Mouse (Mus musculus) frontal cortex, adult (tissue): ENCODE measurements at regions not wholly inside any gene's neighbourhood (a gene's known extent, or its start where the extent isn't known, plus 50 kb on each side); places are given as distances from the start of the nearest gene placed in this dataset.

Experiments
- ATAC-seq: cut with Nextera tagmentation; 2 replicates; pipeline ENCODE4 v1.9.2; 2017; ENCODE audit warnings: mild to moderate bottlenecking, moderate library complexity, mixed read lengths; ENCODE audit not compliant: low TSS enrichment

GRCm38 (mm10) chr17:88303991-88304390 lies 136.5 kb upstream of the Foxn2 start:
- peak; percentile 91 for ATAC-seq

DNA sequence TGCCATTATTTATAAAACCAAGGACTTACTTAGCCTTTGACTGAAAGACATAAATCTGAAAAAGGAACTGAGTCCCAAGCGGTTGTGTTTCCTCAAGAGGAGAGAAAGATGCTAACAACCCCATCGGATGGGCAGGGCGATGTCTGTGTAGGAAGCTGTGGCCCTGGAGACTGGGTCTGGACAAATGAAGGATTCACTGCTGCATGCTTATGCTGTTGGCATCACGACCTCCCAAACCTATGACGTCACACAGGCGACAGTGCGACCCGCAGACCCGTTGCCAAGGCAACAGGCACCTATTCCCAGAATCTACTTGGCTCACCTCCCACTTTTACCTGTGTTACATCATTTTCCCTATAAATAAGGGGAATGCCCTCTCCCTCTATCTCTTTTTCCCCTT lies 135.3 kb upstream of the Foxn2 start:
- ATAC-seq, result no peak

DNA sequence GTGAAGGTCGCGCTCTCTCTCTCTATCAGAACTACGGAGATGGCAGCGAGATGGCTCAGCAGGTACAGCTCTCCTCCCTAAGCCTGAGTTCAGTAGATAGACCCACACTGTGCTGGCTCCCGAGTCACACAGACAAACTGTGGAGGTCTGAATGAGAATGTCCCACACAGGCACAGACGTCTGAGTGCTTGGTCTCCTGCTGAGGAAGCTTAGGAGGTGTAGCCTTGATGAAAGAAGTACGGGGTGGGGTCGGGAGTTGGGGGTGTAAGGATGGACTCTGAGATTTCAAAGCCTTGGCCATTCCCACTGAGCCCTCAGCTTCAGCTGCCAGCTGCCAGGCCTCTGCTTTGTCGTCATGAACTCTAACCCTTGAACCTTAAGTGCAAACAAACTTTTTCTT lies 134.2 kb upstream of the Foxn2 start:
- ATAC-seq, result no peak

DNA sequence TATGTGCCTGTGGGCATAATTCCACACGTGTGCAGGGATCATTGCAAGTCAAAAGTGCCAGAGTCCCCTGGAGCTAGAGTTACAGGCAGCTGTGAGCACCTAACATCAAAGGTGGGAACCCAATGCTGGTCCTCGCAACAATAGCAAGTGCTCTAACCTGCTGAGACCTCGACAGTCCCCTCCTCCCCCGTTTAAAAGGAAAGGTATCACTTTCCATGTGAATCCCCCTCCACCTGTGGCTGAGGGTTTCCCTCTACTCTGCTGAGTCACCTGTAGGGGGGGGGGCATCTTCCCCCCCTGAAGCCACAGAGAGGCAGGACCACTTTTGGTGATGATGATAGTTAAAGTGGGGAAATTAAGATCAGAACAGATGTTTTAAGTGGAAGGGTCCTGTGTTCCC lies 133.4 kb upstream of the Foxn2 start:
- no peak for ATAC-seq

DNA sequence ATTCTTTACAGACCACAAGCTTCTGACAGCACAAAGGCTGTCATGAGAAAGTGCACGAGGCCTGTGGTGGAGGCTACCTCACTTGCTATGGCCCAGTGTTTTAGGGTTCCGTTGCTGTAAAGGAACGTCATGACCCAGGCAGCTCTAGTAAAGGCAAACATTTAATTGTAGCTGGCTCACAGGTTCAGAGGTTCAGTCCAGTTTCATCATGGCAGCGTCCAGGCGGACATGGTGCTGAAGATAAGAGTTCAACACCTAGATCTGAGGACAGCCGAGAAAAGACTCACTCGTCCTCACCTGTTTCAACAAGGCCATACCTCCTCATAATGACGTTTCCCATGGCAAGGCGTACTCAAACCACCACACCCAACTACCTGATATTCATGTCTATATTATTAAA lies 132.7 kb upstream of the Foxn2 start:
- no peak for ATAC-seq

- no peak for ATAC-seq
These were observed 127.6 kb upstream of the Foxn2 start for GRCm38 (mm10) chr17:88312876-88313275.

GRCm38 (mm10) chr17:88316213-88316967 lies 124.1 kb upstream of the Foxn2 start:
- 0 out of 2 replicates have a peak, but pooled peaks have one; percentile 34 for ATAC-seq

DNA sequence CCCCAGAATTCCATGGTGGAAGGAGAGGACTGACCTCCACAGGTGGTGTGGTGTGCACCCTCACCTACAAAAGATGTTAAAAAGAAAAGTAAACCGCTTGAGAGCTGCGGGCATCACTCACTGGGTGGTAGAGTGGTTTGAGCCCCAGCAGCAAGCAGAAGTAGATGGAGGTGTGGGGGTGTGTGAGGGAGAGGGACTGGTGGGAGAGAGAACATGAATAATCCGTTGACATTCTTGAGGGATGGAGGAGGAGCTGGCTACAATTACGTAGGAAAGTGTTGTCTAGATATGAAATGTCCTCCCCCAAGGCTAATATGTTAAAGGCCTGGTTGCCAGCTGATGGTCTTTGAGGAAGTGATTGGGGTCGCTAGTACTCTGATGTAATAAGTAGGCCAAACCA lies 123.2 kb upstream of the Foxn2 start:
- ATAC-seq, result no peak

GRCm38 (mm10) chr17:88317806-88318205 lies 122.7 kb upstream of the Foxn2 start:
- ATAC-seq, result no peak

DNA sequence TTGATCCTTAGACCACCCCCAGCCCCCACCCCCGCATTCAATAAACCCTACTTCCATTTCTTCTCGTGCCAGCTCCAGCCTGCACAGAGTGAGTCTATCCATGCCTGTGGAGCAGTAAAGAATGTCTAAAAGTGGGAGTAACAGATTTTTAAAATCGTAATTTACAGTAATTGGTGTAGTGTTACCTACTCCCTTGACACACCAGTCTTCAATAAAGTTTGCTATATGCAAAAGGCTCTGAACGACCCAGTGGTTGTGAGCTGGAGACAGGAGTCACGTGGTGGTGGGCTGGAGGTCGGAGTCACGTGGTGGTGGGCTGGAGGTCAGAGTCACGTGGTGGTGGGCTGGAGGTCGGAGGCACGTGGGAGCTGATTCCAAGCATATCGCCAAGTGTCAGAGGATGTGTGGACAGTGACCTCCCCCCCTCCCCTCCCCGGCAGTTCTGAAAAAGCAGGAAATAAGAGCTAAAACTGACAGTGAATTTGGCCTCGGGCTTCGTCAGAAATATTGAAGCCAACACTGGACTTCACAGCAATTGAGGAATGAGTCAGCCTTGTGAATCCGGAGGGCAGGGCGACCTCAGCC lies 122.2 kb upstream of the Foxn2 start:
- ATAC-seq, result no peak

- ATAC-seq, result no peak
These were observed 121.6 kb upstream of the Foxn2 start for GRCm38 (mm10) chr17:88318936-88319335.

- no peak for ATAC-seq
These were observed 119.8 kb upstream of the Foxn2 start for GRCm38 (mm10) chr17:88320686-88321085.

- ATAC-seq, result no peak
These were observed 115.1 kb upstream of the Foxn2 start for GRCm38 (mm10) chr17:88325326-88325909.

DNA sequence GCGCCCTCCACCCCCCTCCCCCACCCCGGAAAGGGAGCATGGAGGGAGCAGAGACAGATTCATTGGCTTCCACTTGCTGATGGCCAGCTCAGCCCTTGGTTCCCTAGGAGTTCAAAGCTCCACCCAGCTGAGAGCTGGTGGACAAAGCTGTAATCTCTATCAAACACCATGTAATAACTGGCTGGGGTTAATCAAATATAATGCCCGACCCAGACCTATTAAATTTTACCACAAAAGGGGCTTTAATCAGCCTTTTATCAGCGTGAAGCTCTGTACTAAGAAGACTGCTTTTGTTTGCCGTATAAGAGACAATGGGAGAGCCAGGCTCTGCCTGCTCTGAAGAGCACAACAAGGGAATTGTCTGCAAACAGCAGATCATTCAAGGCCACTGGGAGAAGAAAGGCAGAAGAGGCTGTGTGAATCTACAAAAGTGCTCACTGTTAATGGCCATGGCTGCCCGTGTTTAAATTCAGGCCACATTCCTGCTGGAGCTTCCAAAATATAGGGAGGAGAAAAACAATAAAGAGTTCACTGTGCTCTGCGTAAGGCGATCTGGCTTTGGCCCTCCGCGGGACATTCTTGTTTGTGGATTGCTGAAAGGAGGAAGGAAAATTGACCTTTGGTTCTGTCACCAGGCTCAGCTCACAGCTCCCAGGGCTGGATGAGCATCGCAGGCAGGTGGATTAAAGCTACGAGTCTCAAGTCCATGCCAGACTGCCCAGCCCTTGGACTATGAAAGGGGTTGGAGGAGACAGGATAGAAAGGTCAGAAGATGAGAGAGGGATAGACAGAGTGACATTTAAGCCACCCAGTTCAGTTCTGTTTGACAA lies 114.4 kb upstream of the Foxn2 start:
- ATAC-seq, result peak; percentile 83

GRCm38 (mm10) chr17:88326740-88327123 lies 113.8 kb upstream of the Foxn2 start:
- no peak for ATAC-seq

DNA sequence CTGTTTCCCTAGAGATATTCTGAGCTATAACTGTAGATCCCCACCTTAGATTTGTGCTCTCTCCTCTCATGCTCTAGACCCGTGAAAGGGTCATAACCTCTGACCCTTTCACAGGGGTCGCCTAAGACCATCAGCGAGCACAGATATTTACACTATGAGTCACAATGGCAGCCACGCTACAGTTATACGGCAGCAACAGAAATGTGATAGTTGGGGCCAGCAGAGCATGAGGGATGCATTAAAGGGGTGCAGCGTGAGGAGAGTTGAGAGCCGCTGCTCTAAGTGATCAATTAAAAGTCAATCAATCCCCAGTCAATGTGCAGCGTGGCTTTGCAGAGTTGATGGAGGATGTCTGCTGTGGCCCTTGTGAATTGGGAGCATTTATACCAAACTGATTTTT lies 112.7 kb upstream of the Foxn2 start:
- no peak for ATAC-seq

DNA sequence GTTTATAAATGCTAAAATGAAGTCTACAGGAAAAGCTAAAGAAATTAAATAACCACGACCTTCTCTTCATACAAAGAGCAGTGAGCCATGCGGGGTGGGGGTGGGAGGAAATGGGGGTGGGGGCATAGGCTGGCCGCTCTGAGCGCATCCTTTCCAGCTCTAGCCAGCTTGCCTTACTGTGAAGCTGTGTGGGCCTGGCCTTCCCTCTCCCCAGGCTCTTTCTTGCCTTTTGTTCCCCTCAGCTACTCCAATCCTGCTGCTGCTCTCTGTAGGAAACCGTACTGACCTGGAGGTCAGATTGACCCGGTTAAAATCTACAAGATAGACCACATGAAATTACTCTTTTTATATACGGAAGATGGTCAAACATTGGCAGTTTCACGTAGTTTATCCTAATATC lies 111.7 kb upstream of the Foxn2 start:
- ATAC-seq, result no peak

DNA sequence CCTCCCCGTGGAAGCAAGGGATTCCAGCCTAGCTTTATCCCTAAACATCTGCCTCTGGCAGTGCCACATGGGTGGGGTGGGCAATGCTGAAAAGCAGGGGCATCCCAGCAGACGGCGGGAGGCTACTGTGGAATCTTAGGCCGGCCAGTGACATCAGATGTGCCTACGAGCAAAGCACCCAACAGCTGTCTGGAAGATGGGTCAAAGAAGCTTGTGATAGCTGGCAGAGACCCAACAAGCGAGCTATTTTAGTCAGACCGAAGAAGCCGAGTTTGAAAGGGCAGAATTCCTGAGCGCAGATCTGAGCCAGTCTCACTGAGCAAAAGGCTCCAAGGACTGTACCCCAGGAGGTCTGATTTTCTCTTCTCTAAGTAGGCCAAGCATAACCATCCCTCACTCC lies 110.8 kb upstream of the Foxn2 start:
- 0 out of 2 replicates have a peak, but pooled peaks have one; percentile 10 for ATAC-seq

GRCm38 (mm10) chr17:88330129-88330528 lies 110.4 kb upstream of the Foxn2 start:
- no peak for ATAC-seq

DNA sequence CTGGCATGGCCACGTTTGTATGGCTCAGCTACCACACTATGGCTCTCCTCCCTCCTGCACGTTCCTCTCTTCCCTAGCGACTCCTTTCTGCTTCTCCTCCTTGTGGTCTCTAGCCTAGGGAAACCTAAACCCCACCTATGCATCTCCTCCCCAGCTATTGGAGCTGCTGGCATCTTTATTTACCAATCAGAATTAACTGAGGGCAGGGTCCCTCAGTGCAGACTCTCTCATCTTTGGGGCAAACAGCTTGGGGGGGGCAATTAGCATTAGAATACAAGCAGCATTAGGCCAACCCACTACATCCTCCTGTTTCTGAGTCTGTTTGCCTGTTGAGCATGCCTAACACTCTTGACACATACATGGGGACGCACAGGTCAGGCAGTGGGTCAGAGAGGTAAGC lies 106.7 kb upstream of the Foxn2 start:
- ATAC-seq, result no peak

DNA sequence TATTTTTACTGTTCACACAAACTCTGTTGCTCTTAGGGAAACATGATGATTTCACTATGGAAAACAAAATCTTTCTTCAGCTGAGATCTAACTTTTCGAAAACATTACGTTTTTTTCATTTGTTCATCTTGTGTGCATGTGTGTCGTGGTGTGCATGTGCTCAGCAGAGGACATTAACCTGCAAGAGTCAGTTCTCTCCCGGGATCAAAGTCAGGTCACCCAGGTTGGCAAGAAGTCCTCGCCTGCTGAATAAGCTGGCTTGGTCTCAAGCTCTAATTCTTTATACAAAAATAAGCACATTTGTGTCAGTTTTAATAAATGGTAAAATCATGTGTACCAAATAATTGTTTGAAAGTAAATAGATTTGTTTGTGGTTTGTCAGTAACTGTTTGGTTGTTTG lies 105.2 kb upstream of the Foxn2 start:
- no peak for ATAC-seq

- peak; percentile 92 for ATAC-seq
These were observed 104.3 kb upstream of the Foxn2 start for GRCm38 (mm10) chr17:88336140-88336769.
